Mouse (Mus musculus) intestine, embryonic 16.5 days (tissue): ENCODE data around the gene Adamts18. TPM values are rescaled to one million over a fixed set of nuclear protein-coding genes. Genes with fewer than 3 reads are reported as not detected.

Source experiments
- ATAC-seq: fragments of 200-750 bp; cut with Nextera tagmentation; 2 replicates; pipeline ENCODE4 v1.8.0; 2017; ENCODE audit warnings: moderate TSS enrichment, moderate library complexity
- H3K27ac ChIP-seq: fragments of 300-500 bp; sonication (generic); 2 replicates; pipeline ENCODE4 v1.5.1; 2014; ENCODE audit warnings: mild to moderate bottlenecking, low read length
- H3K27me3 ChIP-seq: fragments of 300-500 bp; sonication (generic); replicated peaks from 2 replicates; pipeline ENCODE4 v1.6.1; 2014; ENCODE audit warnings: low read length, control low read depth, mixed read lengths; ENCODE audit not compliant: control insufficient read depth, insufficient read depth
- H3K36me3 ChIP-seq: fragments of 300-500 bp; sonication (generic); 2 replicates; pipeline ENCODE4 v1.6.1; 2014; ENCODE audit warnings: low read length, control low read depth; ENCODE audit not compliant: control insufficient read depth, insufficient read depth
- H3K4me1 ChIP-seq: fragments of 300-500 bp; sonication (generic); 2 replicates; pipeline ENCODE4 v1.6.1; 2014; ENCODE audit warnings: low read length, control low read depth, mixed read lengths; ENCODE audit not compliant: control insufficient read depth, insufficient read depth
- H3K4me2 ChIP-seq: fragments of 300-500 bp; sonication (generic); 2 replicates; pipeline ENCODE4 v1.6.1; 2014; ENCODE audit warnings: low read depth, low read length, control low read depth
- H3K4me3 ChIP-seq: fragments of 300-500 bp; sonication (generic); 2 replicates; pipeline ENCODE4 v1.5.1; 2014; ENCODE audit warnings: mild to moderate bottlenecking, low read length
- H3K9ac ChIP-seq: fragments of 300-500 bp; sonication (generic); 2 replicates; pipeline ENCODE4 v1.6.1; 2014; ENCODE audit warnings: low read depth, low read length
- H3K9me3 ChIP-seq: fragments of 300-500 bp; sonication (generic); 2 replicates; pipeline ENCODE4 v1.6.1; 2016; ENCODE audit warnings: low read length, control low read depth; ENCODE audit not compliant: control insufficient read depth
- WGBS: fragments of 180-500 bp; shearing (Covaris S2); extraction: QIAGEN DNeasy Blood & Tissue Kit; methylation state at CpG from one replicate; pipeline ENCODE4 v1.1.7; 2014; 5-methylcytosine and 5-hydroxymethylcytosine counted together
- polyA plus RNA-seq: library from polyadenylated mRNA; unstranded; fragments of >200 nt; fragmentation: Nextera tagmentation; extraction: Ambion mirVana; gene quantifications from 2 replicates; pipeline ENCODE4 v1.2.1, GENCODE M21; 2015

The Adamts18 gene
- polyA plus RNA-seq, 1 experiment from 2014 or later = 0.15 TPM

- Histone ChIP-seq H3K36me3 (no peaks in the 10 kb centered on the region), H3K4me3 (no peak overlapping the region)
These were observed 113.0 kb downstream of the Adamts18 start for GRCm38 (mm10) chr8:113735496-113736060.

GRCm38 (mm10) chr8:113725331-113725730, 123.2 kb downstream of the Adamts18 start:
- no peak overlapping the region for H3K4me3 ChIP-seq
- H3K4me2 ChIP-seq = no peak overlapping the region
- no peaks in the 10 kb centered on the region for H3K27me3 ChIP-seq
- H3K9ac ChIP-seq = no peak overlapping the region
- 68% methylated on average over 8 of the region's 8 CpGs for WGBS
- H3K4me1 ChIP-seq = 0 out of 2 replicates have a peak, but pooled peaks cover 4% of the 10 kb centered on the region
- no peak overlapping the region for H3K27ac ChIP-seq
- H3K9me3 ChIP-seq = no peaks in the 10 kb centered on the region
- no peak for ATAC-seq
- H3K36me3 ChIP-seq = no peaks in the 10 kb centered on the region

More at GRCm38 (mm10) chr8:113735496-113736060, 113.0 kb downstream of the Adamts18 start:
- no peak for ATAC-seq
- Histone ChIP-seq H3K9me3 (no peaks in the 10 kb centered on the region), H3K4me1 (no peaks in the 10 kb centered on the region), H3K4me2 (no peak overlapping the region), H3K9ac (no peak overlapping the region), H3K27me3 (no peaks in the 10 kb centered on the region), H3K27ac (no peak overlapping the region)
- WGBS = 74% methylated on average over 9 of the region's 9 CpGs

DNA sequence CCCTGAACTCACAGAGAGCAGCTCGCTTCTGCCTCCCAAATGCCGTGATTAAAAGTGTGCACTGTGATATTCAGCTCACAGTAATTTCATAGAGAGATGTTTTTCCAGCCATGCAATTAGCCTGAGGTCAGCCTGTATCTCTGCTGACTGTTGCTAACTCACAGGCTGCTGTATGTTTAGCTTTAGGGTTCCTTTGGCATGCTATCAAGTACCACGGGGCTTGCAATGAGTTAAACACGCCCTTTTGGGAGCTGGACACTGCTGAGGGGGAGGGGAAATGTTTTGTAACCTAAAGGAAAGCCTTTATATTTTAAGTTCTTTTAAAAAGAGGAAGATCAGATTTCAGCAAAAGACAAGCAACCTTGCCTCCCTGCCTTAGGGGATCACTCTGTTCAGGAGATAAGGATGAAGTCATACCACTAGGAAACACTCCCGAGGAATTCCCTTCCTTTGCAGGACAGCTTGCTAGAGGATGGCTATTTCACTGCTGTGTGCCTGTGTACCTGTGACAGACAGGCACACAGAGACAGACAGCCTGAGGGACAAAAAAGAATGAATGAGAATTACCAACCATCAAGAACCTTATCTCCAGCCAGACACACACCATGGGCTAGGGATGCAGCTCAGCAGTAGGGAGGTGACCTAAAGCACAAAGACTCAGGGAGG, 124.5 kb downstream of the Adamts18 start:
- Histone ChIP-seq H3K4me1 (0 out of 2 replicates have a peak, but pooled peaks cover 4% of the 10 kb centered on the region), H3K27me3 (no peaks in the 10 kb centered on the region), H3K36me3 (no peaks in the 10 kb centered on the region), H3K4me2 (no peak overlapping the region), H3K4me3 (no peak overlapping the region), H3K9ac (no peak overlapping the region), H3K27ac (no peak overlapping the region), H3K9me3 (no peaks in the 10 kb centered on the region)
- no peak for ATAC-seq
- WGBS = 43% methylated on average over 5 of the region's 5 CpGs

- 0 out of 2 replicates have a peak, but pooled peaks cover 4% of the 10 kb centered on the region for H3K4me1 ChIP-seq
- no peak overlapping the region for H3K4me3 ChIP-seq
- no peaks in the 10 kb centered on the region for H3K27me3 ChIP-seq
- 70% methylated on average over 13 of the region's 13 CpGs for WGBS
- H3K4me2 ChIP-seq = no peak overlapping the region
- H3K27ac ChIP-seq = no peak overlapping the region
- ATAC-seq = no peak
- H3K9ac ChIP-seq = no peak overlapping the region
- H3K36me3 ChIP-seq = no peaks in the 10 kb centered on the region
- no peaks in the 10 kb centered on the region for H3K9me3 ChIP-seq
These were observed 127.1 kb downstream of the Adamts18 start for GRCm38 (mm10) chr8:113721459-113721858.

- 79% methylated on average over 7 of the region's 7 CpGs for WGBS
- H3K4me1 ChIP-seq = no peaks in the 10 kb centered on the region
- H3K4me2 ChIP-seq = no peak overlapping the region
- no peaks in the 10 kb centered on the region for H3K27me3 ChIP-seq
- no peak overlapping the region for H3K9ac ChIP-seq
- no peak overlapping the region for H3K4me3 ChIP-seq
- no peak for ATAC-seq
- no peak overlapping the region for H3K27ac ChIP-seq
- H3K36me3 ChIP-seq = no peaks in the 10 kb centered on the region
- H3K9me3 ChIP-seq = no peaks in the 10 kb centered on the region
These were observed 143.6 kb downstream of the Adamts18 start for GRCm38 (mm10) chr8:113704968-113705367.

DNA sequence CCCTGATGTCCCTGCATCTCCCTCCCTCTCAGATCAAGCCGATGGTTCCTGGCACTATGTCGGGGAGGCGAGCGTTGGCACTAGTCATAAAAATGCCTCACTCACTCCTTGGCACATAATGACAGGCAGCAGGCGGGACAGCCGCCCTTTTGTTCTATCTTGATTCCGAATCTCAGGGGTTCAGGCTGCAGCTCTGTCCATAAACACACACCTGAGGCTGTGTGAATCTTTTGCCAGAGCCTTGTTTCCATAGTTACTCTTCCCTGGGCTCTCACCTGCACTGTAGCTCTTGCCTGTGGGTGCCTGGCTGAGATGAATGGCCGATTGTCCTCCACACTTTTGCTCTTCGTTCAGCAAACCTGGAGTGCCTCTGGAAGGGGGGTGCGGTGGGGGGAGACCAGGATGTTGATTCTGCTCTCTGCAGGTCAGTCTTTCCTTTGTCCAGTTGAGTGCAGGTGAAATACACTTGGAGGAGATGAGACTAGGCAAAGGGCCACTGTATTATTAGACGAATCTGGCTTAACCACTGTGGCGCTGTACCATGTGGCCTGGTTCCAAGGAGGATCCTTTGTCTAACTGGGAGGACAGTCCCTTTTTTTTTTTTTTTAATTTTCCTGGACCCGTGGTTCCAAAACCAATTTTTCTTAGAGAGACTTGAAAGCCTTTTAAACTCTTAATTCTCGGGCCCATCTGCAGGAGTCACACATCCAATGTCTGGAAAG, 156.8 kb downstream of the Adamts18 start:
- Histone ChIP-seq H3K4me1 (no peaks in the 10 kb centered on the region), H3K4me2 (no peak overlapping the region), H3K27ac (no peak overlapping the region), H3K27me3 (no peaks in the 10 kb centered on the region), H3K36me3 (no peaks in the 10 kb centered on the region), H3K9ac (no peak overlapping the region), H3K4me3 (no peak overlapping the region), H3K9me3 (no peaks in the 10 kb centered on the region)
- ATAC-seq = no peak
- 65% methylated on average over 14 of the region's 14 CpGs for WGBS

DNA sequence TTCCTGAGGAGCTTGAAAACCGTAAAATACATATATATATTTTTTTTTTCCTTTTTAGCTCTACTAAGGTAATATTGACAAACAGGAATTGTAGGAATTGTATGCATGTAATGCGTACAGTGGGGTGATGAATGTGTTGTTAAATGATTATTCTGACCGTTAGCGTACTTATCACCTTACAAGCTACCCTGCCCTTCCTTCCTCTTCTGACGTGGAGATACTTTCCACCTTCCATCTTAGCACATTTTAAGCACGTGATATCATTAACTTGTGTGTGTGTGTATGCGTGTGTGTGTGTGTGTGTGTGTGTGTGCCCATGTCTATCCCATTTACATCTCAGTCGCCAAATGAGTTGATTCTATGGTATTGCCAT, 160.0 kb downstream of the Adamts18 start:
- Histone ChIP-seq H3K4me3 (no peak overlapping the region), H3K27ac (no peak overlapping the region), H3K4me1 (no peaks in the 10 kb centered on the region), H3K4me2 (no peak overlapping the region), H3K36me3 (no peaks in the 10 kb centered on the region), H3K27me3 (no peaks in the 10 kb centered on the region), H3K9ac (no peak overlapping the region), H3K9me3 (no peaks in the 10 kb centered on the region)
- ATAC-seq = no peak
- 83% methylated on average over 8 of the region's 8 CpGs for WGBS

DNA sequence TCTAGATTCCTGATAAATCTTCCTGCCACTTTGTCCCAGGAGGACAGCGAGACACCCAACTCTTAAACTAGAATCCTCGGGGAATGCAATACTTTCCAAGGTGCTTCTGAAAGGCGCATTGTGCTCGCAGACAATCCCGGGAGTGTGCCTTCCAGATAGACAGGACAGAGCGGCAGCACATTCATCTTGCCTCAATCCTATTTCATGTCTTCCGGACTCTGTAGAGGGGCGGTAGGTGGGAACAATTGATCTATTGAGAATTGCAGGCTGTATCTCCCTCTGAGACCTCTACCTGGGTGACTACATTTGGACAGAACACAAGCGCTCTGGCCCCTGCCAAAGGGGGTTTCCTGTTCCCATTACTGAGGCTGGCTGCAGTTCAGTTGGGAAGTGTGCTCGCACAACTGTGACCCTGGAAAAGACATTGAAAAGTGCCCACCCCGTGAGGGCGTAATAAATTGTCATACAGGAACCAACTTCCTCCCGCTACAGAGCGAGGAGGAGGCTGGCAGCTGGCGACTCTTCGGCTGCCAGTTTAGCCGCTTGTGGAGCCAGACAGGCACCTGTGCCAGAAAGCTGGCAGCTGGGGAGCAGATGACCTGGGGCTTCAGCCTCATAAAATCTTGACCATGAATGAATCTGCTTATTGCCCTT, 160.5 kb downstream of the Adamts18 start:
- Histone ChIP-seq H3K9me3 (no peaks in the 10 kb centered on the region), H3K4me2 (no peak overlapping the region), H3K4me1 (no peaks in the 10 kb centered on the region), H3K36me3 (no peaks in the 10 kb centered on the region), H3K27ac (no peak overlapping the region), H3K9ac (no peak overlapping the region), H3K4me3 (no peak overlapping the region), H3K27me3 (no peaks in the 10 kb centered on the region)
- WGBS = 66% methylated on average over 17 of the region's 17 CpGs
- no peak for ATAC-seq

GRCm38 (mm10) chr8:113679361-113679760, 169.2 kb downstream of the Adamts18 start:
- H3K27me3 ChIP-seq = no peaks in the 10 kb centered on the region
- H3K36me3 ChIP-seq = no peaks in the 10 kb centered on the region
- H3K27ac ChIP-seq = no peak overlapping the region
- no peak overlapping the region for H3K9ac ChIP-seq
- no peak overlapping the region for H3K4me2 ChIP-seq
- H3K4me1 ChIP-seq = no peaks in the 10 kb centered on the region
- H3K4me3 ChIP-seq = no peak overlapping the region
- H3K9me3 ChIP-seq = no peaks in the 10 kb centered on the region
- no peak for ATAC-seq
- WGBS = 58% methylated on average over 3 of the region's 3 CpGs
